23 mouse cellular contexts compared by ENCODE assay signal in genomic region chr11:65185114-65185513, GRCm38 (mm10). TPM values are rescaled to one million over a fixed set of nuclear protein-coding genes. Genes with fewer than 3 reads are reported as not detected.
"Had no signal": no experiment of that assay in that cellular context is flagged by ENCODE, and none has a peak within 500 bp of the region (broad histone marks: within the 10 kb centered on the region; RNA-seq: fewer than 3 reads in every experiment).

No protein-coding gene starts in this region.

- H3K4me1 ChIP-seq: lung, embryonic 15.5 days; megakaryocyte, embryonic 14.5 days; midbrain, embryonic 13.5 days; midbrain, embryonic 15.5 days; neural tube, embryonic 12.5 days; stomach, embryonic 15.5 days had no signal

- H3K36me3 ChIP-seq: lung, embryonic 15.5 days; midbrain, embryonic 13.5 days; midbrain, embryonic 15.5 days; neural tube, embryonic 12.5 days had no signal

- H3K27me3 ChIP-seq: lung, embryonic 15.5 days; megakaryocyte, embryonic 14.5 days; midbrain, embryonic 13.5 days; midbrain, embryonic 15.5 days; neural tube, embryonic 12.5 days; stomach, embryonic 15.5 days had no signal

- H3K9me3 ChIP-seq: lung, embryonic 15.5 days; midbrain, embryonic 13.5 days; midbrain, embryonic 15.5 days; neural tube, embryonic 12.5 days; stomach, embryonic 15.5 days had no signal

- H3K4me2 ChIP-seq: lung, embryonic 15.5 days; midbrain, embryonic 11.5 days; midbrain, embryonic 13.5 days; midbrain, embryonic 15.5 days; neural tube, embryonic 12.5 days; stomach, embryonic 15.5 days had no signal

- ATAC-seq: lung, postnatal 0 days; midbrain, embryonic 13.5 days; midbrain, embryonic 15.5 days had no signal

- H3K4me3 ChIP-seq: lung, embryonic 15.5 days; megakaryocyte, embryonic 14.5 days; midbrain, embryonic 13.5 days; midbrain, embryonic 15.5 days; neural tube, embryonic 12.5 days; stomach, embryonic 15.5 days had no signal

- H3K9ac ChIP-seq: lung, embryonic 15.5 days; midbrain, embryonic 13.5 days; midbrain, embryonic 15.5 days; neural tube, embryonic 12.5 days; stomach, embryonic 15.5 days had no signal

- DNase-seq: lung, adult 2 months; lung, postnatal 14 days; lung, postnatal 36 days; right cerebral cortex, postnatal 14 days; thymus, adult 2 months; thymus, postnatal 25 days; thymus, postnatal 4 days had no signal

- H3K27ac ChIP-seq: lung, embryonic 15.5 days; macrophage; midbrain, embryonic 13.5 days; midbrain, embryonic 15.5 days; neural tube, embryonic 12.5 days; stomach, embryonic 15.5 days; stomach, postnatal 0 days had no signal

RNA-seq across cellular contexts. Expression of gene Arhgap44, which starts 22.4 kb away (rescaled TPM):
- total RNA-seq: megakaryocyte progenitor cell, adult 5-6 weeks; monocyte, adult 5-6 weeks; neutrophil, adult 5-6 weeks had no signal
- polyA plus RNA-seq: macrophage had no signal

RNA-seq across cellular contexts. Expression of gene 1700086D15Rik, which starts 25.4 kb away (rescaled TPM):
- total RNA-seq: megakaryocyte progenitor cell, adult 5-6 weeks; midbrain, postnatal 0 days; monocyte, adult 5-6 weeks; neutrophil, adult 5-6 weeks had no signal
- polyA plus RNA-seq: macrophage; midbrain, embryonic 11.5 days; midbrain, embryonic 13.5 days; neural tube, embryonic 12.5 days; spleen, adult 2 months; stomach, embryonic 15.5 days; stomach, postnatal 0 days; thymus, adult 2 months; urinary bladder, adult 2 months had no signal
